Mouse (Mus musculus) ES-CJ7 (cell line): ENCODE measurements at regions not wholly inside any gene's neighbourhood (a gene's known extent, or its start where the extent isn't known, plus 50 kb on each side); places are given as distances from the start of the nearest gene placed in this dataset.

ENCODE experiments used
- DNase-seq: peaks from one replicate; pipeline ENCODE4 v3.0.0; 2011; ENCODE audit warnings: low read depth, low spot score

GRCm38 (mm10) chr11:110715300-110715699 lies 252.5 kb upstream of the Kcnj16 start:
- DNase-seq, result no peak

- DNase-seq, result no peak
Measured at GRCm38 (mm10) chr11:110716369-110716768, 251.5 kb upstream of the Kcnj16 start.

DNA sequence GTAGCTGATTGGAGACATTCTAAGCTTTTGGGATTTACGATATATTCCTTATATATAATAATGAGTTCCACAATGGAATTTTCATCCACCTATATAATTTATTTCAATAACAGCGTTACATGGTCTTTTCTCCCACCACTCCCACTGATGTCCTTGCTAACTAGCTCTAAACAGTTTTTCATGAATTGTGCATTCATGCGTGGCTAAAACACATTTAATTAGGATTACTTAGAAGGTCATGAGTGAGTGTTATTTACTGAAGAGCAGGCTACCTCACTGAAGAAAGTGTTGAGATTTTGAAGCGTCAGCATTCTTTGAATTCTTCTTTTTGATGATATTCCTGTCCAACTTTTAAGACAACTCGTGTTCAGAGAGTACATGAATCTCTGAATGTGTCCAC lies 245.1 kb upstream of the Kcnj16 start:
- DNase-seq, result no peak

DNA sequence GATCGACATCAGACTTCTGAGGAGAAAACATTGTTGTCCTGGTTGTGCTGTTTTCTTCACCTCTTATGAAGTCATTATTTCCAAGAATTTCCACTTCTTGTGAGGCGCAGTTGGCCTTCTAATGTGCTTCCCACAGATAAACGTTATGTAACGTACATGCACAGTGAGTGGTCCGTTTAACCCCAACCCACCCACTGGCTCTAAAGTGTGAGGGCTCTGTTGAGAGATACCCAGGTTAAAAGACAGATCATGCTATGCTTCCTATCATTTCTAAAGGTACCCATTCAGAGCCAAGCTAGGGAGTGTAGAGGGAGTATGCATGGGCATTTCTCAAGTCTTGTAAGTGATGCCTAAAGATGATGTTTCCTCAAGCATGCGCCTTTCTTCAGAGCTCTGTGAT lies 243.9 kb upstream of the Kcnj16 start:
- no peak for DNase-seq

GRCm38 (mm10) chr11:110727357-110727961 lies 240.4 kb upstream of the Kcnj16 start:
- no peak for DNase-seq

- DNase-seq, result no peak
Measured at GRCm38 (mm10) chr11:110731510-110731909, 236.3 kb upstream of the Kcnj16 start.

DNA sequence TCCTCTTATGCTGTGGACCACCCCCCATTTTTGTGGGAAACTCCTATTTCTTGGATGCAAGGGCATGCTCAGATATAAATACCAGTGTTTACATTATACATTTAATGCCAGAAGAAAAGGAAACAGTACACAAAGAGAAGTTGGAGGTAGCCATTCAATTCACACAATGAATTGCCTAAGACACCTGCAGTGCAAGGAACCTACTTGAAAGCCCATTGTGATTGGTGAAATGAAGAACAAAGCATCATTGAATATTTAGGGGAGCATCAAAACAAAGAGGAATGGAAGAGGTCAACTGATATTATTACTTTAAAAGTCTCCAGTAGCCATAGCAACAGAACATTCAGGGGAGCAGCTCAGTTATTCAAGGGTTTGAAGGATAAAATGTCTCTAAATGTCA lies 193.7 kb upstream of the Kcnj16 start:
- peak; percentile 7 for DNase-seq

GRCm38 (mm10) chr11:110781492-110782276 lies 186.1 kb upstream of the Kcnj16 start:
- DNase-seq, result peak; percentile 97

GRCm38 (mm10) chr11:110789537-110789936 lies 178.3 kb upstream of the Kcnj16 start:
- DNase-seq, result no peak

GRCm38 (mm10) chr11:110799887-110800578 lies 167.8 kb upstream of the Kcnj16 start:
- DNase-seq, result no peak

DNA sequence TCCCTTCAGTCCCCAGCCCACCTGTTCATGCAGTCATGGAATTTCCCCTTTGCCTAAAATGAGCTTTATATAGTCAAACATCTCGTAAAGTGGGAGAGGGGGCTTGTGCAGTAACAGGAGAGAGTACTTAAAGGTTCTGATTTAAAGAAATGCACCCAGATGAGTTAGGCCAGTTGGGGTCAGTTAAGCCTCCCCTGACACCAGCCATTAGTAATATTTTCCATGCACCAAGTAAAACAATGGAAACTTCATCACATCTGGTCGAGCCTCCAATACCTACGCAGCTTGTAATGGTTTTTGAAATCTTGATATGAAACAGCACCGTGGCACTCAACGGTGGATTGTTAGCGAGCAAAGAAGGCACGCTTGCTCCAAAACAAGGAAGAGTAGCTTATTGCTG lies 165.8 kb upstream of the Kcnj16 start:
- no peak for DNase-seq

DNA sequence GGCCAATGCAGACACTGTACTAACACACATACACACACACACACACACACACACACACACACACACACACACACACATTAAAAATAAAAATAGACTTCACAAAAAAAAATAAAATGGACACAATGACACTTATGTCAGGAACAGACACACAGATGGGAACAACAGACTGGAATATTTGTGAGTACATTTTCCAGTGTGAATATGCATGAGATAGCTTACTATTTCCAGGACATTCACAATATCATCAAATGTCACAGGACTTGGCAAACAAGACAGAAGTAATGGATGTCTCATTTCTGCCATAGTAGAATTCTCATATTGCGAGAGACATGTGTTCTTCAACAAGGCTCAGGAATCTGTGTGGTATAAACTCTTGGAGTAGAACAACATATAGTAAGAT lies 163.8 kb upstream of the Kcnj16 start:
- DNase-seq, result no peak

GRCm38 (mm10) chr11:110813137-110813536 lies 154.7 kb upstream of the Kcnj16 start:
- DNase-seq, result no peak

- DNase-seq, result no peak
Measured at GRCm38 (mm10) chr11:110814732-110815131, 153.1 kb upstream of the Kcnj16 start.

GRCm38 (mm10) chr11:110815206-110815605 lies 152.6 kb upstream of the Kcnj16 start:
- DNase-seq, result no peak

- DNase-seq, result no peak
Measured at GRCm38 (mm10) chr11:110828584-110828983, 139.2 kb upstream of the Kcnj16 start.

GRCm38 (mm10) chr11:110836688-110837087 lies 131.1 kb upstream of the Kcnj16 start:
- DNase-seq, result no peak

GRCm38 (mm10) chr11:110839316-110839715 lies 128.5 kb upstream of the Kcnj16 start:
- DNase-seq, result no peak

GRCm38 (mm10) chr11:110868319-110868718 lies 99.5 kb upstream of the Kcnj16 start:
- DNase-seq, result no peak

- DNase-seq, result no peak
Measured at GRCm38 (mm10) chr11:110870133-110870532, 97.7 kb upstream of the Kcnj16 start.

GRCm38 (mm10) chr11:110874626-110875025 lies 93.2 kb upstream of the Kcnj16 start:
- DNase-seq, result no peak

DNA sequence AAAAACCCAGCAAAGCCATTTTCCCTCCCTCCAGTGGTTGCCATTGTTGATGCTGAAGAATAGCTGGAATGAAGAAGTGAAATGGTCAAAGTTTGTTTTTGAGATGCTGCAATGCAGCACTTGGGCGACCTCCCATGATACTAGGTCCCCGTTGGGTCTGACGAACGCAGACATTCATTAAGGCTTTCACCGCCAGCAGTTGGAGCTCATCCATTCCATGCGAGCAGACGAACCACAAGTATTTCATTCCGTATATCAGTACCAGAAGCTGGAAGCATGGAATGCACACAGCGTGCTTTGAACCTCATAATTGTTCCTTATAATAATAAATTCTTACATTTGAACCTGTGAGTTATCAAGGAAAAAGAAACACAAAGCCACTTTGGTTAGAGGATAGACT lies 86.9 kb upstream of the Kcnj16 start:
- DNase-seq, result no peak
